Mouse (Mus musculus) gastrocnemius, adult 18-20 months (tissue): ENCODE data around the gene Itgb6. TPM values are rescaled to one million over a fixed set of nuclear protein-coding genes. Genes with fewer than 3 reads are reported as not detected.

Source experiments
- DNase-seq: peaks from one replicate; pipeline ENCODE4 v3.0.0; 2021; ENCODE audit warnings: low spot score
- total RNA-seq, 2 experiments: library from RNA; stranded (reverse); gene quantifications; 2 replicates each; pipeline ENCODE4 v1.2.3; 2021

The Itgb6 gene
- total RNA-seq, 2 experiments from 2014 or later = 38.3 to 44.0 TPM

DNA sequence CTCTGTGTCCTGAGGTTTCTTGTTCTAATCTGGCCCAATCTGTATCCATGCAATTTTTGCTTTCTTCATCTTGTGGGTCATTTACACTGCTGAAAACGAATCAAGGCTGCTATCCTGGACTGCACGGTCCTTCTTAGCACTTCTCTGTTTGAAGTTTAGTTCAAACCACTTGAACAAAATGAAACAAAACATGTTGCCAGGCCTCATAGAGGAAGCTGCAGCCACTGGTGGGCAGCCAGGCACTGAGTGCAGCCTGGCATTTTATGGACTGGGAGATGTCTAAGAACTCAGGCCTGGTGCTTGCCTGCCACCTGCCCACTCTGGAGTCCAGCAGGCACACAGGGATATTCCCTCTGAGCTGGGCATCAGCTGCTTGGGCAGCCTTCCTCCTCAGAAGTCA, 39.9 kb downstream of the Itgb6 start:
- no peak for DNase-seq

DNA sequence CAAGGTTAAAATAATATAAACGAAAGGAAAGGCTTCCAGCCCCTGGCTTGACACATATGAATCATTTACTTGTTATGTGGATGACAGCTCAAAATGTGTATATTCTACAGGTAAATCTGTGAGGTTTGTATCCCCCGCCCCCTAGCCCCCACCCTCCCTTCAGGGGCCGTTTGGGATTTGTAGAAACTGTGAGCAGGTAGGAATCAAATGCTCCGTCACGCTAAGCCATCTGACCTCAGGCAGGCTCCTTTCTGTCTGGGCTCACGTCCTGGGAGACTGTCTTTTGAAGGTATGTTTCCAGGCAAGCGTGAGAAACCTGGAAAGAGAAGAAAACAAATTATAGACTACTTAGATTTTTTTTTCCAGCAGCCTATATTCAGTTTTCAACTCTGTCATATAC, 48.0 kb downstream of the Itgb6 start:
- DNase-seq = no peak

DNA sequence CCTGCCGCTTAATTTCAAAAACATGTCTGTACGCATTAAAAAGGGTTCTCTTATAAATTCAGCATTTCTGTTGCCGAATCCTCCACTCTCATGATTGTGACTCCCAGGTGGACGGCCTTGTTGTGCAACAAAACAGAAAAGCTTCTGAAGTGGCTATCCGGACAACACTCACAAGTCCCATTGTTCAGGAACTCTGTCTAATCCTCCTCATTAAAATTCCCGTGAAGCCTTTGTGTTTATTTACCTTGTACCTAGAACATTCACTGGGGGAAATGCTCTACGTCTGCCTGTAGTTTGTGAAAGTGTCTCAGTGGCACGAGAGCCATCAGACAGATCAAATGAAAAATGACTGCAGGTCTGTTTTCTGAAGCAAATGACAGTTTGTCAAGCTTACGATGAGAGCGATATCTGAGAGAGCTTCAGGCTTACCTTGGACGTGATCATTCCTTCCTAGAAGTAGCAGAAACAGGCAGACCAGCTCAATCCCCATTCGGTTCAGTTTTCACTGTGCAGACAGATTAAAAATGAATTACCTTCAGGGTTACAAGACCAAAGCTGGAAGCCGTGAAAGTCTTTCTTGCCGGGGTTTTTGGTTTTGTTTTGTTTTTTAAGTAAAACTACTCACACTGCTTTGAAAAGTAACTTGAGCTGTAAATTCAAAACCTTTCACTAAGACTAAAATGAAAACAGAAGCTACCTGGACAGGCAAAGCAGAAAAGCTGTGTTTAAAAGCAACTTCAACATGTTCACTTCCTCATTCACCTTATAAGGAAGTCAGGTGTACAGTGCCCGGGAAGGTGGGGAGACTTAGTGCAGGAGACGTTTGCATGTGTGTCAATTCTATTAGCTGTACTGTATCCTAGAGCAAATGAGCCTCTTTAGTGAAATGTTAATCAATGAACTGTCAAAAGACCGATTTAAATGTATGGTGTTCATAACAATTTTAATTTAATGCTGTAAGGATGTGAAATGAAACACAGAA, 49.2 kb downstream of the Itgb6 start:
- DNase-seq = no peak

DNA sequence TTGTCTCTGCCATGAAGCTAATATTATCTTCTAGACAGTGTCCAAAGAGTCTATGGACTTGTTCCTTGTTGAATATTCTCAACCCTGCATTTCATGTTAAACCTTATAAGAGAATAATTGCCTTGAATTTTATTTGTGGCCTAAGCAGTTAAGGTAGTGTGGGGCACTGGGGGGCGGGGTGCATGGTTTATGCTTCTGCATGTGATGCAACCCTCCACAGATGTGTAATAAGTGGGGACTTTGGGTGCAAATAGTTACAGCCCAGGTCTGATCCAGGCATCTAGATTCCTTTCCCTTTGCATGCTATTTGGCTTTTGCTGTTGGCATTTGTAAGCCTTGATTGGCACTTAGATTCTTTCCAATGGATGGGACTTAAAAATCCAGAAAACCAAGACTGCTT, 51.2 kb downstream of the Itgb6 start:
- no peak for DNase-seq

DNA sequence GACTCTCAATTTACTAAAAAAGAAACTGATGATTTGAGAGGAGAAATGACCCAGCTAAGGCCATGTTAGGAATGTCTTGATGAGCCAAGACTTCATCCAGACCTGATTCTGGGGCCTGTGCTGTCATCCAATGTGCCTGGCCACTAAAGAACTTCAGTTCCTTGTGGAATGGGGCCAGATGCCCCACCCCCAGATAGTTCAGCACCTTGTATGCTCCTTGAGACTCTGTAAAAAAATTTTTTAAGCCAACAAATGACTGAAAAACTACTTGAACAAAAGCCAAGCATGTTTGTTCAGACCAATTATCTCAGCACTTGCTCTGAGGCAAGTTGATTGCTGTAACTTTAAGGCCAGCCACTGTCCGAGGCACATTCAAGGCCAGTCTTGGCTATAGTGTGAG, 59.4 kb downstream of the Itgb6 start:
- no peak for DNase-seq

DNA sequence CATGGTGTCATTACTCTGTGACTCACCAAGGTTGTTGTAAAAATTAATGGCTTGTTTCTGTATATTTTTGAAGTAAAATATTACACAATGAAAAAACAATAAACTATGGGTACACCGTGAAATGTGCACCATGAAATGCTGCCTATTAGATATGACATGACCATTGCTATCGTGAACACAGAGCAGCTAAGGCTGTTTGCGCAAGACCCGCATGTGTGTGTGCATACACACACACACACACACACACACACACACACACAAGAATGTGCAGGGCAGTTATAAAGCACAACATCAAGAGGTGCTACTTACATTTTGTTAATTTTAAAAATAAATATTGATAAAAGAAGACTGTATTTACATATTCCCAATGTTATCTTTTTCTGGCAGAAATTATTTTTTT, 62.5 kb downstream of the Itgb6 start:
- no peak for DNase-seq

DNA sequence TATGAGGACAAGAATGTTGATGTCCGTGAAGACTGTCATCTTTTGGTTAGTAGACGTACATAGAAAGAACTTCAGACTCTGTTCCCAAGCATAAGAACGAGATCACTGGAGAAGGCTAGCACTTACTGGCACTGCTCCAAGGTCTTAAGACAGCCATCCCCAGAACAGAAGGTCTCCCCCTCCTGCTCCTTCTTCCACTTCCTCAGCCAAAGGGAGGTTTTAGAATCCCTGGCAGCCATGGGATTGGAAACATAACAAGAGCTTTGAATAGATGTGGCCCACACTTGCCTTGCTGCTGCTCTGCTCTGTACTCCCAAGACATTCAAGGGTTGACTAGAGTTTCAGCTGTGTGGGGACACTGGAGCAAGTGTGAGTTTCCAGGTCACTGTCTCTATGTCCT, 63.5 kb downstream of the Itgb6 start:
- DNase-seq = peak; percentile 42

DNA sequence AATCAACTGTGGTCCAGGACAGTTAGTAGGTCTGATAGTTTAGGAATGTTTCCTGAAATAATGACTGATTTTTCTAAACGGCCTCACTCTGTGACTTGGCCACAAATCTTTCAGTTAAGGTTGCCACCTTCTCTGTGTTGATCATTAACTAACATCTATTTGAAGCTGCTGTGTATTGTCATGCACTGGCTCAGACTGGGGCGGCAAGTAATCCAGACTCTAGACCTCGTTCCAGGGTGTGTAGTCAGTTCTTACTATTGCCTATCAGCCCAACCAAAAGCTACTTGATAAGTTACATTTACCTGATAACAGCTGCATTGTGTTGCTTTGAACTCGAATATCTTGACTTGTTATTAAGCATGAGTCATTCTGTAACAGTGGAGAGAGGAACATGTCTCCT, 67.6 kb downstream of the Itgb6 start:
- DNase-seq = no peak

DNA sequence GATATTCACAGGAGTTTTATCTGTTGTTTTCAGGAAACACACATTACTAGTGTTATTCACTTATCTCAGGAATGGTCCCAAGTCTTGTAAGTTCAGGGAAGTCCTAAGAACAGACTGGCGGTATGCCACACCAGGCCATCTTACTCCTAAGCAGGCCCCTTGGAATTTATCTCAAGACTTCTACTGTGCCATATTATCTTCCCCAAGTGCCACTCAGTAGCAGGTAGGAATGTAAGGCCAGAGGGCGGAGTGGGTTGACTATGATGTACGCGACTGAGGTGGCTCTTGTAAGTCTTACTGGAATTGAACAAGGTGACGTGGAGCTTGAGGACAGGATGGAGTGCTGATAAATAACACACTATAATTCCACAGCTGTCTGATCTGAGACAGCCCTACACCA, 72.3 kb downstream of the Itgb6 start:
- no peak for DNase-seq

DNA sequence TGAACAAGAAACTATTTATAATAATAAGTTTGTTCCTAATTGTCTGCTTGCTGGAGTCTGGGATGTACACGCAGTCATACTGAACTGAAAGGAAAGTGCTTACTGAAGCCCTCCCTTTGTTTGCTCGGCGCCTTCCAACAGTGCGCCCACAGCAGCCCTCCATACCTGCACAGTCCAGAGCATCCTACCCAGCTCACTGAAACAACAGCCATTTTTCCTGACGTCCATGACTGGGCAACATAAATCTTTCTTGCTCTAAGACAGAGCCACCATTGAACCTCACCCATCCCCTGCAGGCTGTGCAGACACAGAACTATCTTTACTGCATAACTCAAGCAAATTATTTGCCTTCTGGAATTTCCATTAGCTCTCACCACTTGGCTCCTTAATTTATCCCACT, 74.8 kb downstream of the Itgb6 start:
- no peak for DNase-seq

DNA sequence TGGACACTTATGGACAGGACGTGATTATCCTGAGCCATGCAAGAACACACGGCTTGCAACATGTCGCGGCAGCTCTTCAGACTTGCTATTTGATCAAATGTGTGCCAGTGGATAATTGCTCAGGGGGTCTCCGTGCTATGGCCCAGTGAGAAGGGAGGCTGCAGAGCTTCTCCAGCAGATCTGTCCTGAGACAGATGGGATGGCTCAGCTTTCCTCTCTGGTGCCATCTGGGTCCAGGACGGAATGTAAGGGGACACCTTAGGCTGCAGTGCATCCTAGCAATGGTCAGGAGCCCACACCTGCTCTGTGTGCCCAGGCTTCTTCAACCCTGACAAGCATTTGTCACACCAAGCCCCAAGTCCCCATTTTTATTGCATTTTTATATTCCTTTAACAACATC, 75.9 kb downstream of the Itgb6 start:
- DNase-seq = peak; percentile 56

DNA sequence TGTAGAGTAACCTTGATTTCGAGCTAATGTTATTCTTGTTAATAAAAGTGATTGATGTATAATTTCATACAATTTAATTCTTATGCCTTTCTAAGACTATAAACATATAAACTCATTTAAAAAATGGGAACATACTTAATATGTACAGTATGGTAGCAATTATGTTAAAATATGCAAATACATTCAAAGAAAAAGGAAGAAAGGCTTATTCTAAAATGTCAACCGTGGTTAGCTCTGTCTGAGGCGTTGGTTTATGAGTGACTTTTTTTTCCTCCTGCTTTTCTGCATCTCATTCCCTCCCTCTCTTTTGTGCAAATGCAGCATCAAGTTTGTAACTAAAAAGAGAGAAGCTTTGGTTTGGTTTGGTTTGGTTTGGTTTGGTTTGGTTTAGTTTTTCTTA, 79.0 kb downstream of the Itgb6 start:
- no peak for DNase-seq

DNA sequence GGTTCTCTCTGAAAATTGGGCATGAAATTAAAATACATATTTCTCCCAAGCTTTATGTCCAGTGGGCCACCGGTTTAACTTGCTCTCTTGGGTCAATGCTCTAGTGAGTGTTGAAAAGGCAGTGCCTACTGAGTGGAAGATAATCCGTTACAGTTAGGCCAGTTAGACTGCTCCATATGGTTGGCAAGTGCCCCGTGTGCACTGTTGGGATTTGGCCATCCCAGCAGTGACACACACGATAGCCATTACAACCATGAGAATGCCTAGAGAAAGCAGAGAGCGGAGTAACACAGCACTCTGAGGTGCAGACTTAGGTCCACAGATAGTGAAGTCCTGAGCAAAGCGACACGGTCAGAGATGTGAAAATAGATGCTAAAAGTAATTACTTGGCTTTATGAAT, 79.8 kb downstream of the Itgb6 start:
- peak; percentile 21 for DNase-seq

DNA sequence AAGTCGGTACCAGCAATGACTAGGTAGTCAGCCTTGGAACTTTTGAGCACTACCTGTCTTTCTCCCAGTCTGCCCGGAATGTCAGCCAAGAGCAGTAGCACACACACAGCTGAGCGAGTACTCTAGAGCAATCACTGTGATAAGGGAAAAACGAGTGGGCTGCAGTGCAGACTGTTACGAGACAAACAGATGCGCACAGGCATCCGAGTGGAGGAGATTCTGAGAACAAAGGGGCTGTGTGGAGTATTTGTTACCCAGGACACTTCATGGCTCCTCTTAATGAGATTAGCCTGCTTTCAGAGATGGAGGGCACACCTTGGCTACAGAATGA, 82.1 kb downstream of the Itgb6 start:
- no peak for DNase-seq

DNA sequence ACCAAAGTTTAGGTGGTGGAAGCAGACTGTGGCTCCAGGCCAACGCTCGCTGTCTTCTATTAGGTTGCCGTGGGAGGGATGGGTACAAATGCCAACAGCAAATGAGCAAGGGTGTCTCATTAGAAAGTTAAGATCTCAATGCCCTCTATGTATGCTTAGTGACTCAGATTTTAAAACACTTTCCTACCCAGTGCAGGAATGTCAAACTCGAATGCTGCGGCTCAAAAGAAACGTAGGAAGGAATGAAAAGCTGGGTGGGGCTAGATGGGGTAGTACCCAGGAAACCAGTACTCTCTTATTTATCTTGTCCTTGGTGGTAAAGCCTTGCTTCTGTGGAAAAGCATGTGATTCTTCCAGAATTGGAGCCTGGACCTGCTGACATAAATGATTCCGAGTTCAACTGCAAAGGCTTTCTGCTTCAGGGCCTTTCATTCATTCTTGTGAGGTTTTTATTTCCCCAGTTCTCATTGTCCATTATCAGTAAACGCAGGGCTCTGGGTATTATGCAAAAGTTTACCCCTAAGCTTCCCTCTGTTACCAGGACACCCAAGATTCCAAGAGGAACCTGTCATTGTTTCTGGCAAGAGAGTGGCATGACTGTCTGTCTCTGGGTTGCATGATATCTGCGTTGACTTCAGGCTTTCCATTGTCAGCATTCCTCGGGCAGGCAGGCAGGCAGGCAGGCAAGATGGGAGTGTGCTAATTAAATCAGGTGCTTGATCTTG, 82.7 kb downstream of the Itgb6 start:
- no peak for DNase-seq

DNA sequence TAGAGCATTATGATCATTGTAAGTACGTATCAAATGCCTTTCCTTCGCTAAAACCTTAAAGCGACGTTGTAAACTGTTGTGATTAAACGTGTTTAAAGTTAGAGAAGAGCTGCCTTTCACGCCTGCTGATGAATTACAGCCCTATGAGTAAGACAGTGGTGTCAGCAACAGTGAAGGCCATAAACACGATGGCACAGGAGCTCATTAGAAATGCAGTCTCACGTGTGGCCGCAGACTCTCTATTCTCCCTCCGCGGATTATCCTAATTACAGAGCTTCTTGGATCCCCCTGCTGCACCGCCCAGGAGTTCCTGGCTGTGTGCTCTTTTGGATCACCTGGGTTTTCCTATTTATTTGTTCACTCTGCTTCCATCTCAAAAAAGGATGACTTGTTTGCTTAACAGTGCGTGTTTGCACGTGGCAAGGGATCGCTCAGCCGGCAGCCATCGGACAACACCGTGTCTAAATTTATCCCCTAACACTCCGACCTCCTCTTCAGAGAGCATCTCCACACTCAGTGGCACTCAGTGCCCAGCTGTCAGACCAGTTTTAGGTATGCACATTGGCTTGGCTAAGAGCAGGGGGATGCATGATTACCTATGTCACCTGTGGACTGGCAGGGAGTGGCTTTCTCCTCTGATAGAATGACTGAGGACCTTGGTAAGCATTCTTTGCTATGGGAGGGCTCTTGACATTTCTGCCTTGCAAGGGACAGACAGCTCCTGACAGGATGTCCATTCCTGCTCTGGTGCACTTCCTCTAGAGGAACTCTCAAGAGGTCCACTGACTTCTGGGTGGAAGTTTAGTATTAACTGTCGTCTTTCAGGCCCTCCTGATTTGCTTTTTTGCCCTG, 85.3 kb downstream of the Itgb6 start:
- DNase-seq = no peak

DNA sequence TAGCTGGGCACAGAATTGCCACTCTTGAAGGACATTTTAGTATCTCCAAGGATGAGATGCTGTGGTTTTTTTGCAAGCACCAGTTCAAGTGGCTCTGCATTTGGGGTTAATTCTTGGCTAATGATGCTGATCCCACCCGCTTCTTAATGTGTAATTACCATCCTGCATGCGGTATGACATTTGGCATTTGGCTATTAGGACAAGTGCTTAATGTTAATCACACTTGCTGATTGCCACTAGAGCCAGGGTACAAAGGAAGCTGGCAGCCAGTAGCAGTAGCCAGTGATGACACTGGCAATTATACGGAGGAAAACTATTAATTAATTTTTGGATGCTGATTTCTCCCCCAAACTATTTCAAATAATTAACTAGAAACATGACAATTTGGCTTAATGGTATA, 86.0 kb downstream of the Itgb6 start:
- no peak for DNase-seq

DNA sequence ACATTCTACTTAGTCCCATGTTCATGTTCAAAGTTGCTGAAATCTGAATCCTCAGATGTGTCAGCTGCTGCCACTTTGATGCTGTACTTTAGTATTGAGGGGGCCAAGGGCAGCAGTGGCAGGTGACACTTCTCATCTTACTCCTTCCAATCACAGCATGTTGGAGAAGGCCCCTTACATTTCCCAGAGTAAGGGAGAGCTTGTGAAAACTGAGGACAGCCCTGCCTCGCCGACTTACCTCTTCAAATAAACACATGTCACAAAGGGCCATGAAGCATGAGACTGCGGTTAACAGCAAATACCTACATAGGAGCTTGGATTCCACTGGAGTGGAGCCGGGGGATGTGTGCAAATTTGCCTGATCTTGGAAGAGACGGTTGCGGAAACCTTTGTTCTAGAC, 86.4 kb downstream of the Itgb6 start:
- DNase-seq = no peak

DNA sequence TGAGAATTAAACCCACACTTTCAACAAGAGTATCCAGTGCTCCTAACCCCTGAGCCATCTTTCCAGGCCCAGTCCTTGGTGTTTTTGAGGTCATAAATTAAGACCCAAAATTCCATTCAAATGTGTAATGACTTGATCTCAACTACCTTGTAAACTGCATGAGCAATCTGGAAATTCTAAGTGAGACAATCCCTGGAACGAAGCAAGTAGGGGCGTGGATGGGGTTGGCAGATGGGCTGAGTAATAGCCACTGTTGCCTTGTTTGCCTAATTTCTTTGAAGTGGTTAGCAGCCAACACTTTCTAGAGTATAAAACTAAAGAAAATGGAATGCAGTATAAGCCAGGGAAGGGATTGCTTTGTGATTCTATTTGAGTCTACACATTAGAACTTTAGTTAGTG, 89.7 kb downstream of the Itgb6 start:
- DNase-seq = no peak

DNA sequence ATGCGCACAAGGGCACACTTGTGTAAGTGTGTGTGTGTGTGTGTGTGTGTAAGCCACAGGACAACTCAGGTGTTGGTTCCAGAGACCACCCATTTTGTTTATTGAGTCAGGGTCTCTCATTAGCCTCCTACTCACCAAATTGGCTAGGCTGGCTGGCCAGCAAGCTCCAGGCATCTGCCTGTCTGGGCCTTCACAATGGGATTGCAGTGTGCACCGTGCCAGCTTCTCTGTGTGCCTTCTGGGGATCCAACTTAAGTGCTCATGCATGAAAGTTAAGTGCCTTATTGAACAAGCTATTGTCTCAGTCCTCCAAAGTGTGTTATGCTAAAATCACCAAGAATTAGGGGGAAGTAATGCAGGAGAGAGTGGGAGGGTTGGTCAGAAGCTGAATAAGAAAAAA, 92.1 kb downstream of the Itgb6 start:
- no peak for DNase-seq

DNA sequence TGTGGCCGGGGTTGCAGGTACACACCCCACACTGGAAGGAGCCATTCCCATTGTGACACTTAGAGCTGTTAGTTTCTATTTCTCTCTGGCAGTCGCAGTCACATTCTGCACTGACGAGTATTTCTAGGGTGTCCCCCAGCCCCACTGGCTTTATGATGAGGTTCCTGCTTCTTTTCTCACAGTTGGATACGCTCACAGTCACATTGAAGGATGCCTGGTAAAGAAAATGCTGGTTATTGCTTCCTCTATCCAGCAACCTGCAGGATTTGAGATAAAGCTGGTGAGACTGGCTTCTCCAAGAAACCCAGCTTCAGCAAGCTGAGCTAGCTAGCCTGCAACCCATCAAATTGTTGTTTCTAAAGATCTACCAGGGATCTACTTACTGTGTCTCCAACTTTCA, 94.5 kb downstream of the Itgb6 start:
- no peak for DNase-seq

DNA sequence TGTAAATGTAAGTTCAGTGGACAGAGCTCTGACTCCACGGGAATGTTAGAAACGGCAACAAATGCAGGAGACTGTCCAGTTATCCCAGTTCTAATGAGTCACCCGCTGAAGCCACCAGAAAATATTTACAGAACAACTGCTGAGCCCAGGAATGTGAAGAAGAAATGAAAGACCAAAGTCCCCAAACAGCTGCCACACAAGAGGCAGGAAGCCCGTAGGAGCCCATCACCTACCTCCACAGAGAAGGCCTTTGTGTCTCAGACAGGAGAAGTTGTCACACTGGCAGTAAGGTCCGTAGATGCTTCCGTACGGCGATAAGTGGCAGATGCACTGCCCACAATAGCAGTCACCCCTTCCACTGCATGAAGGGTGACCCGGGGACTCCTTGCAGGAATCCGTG, 94.9 kb downstream of the Itgb6 start:
- DNase-seq = no peak
